Mouse (Mus musculus) kidney, postnatal 36 days (tissue): Measurements from ENCODE around the gene Tubgcp6.
A peak's percentile ranks its signal among the peaks of the same experiment; 100 is the strongest.

Experiments used
- DNase-seq, 2 experiments: peaks; one replicate each; pipeline ENCODE4 v3.0.0; 2021 to 2022; ENCODE audit warnings: mixed read lengths in 2 of 2

The Tubgcp6 gene

GRCm38 (mm10) chr15:89122649-89123366 is at the start of gene Tubgcp6:
TSS of gene Tubgcp6 (minus strand) at chr15:89123112.
- DNase-seq: peak; percentile 96 to 98

- DNase-seq: no peak
These were observed 49.5 kb upstream of the Tubgcp6 start for GRCm38 (mm10) chr15:89172276-89172935.

GRCm38 (mm10) chr15:89171526-89172051 is 48.7 kb upstream of the Tubgcp6 start:
- DNase-seq: no peak

- peak; percentile 80 to 83 for DNase-seq
These were observed 47.2 kb upstream of the Tubgcp6 start for GRCm38 (mm10) chr15:89170102-89170501.

- DNase-seq: peak; percentile 94 to 96
These were observed 46.5 kb upstream of the Tubgcp6 start for GRCm38 (mm10) chr15:89169431-89169830.

- no peak for DNase-seq
These were observed 46.0 kb upstream of the Tubgcp6 start for GRCm38 (mm10) chr15:89168922-89169321.

- DNase-seq: no peak
These were observed 42.6 kb upstream of the Tubgcp6 start for GRCm38 (mm10) chr15:89165478-89165877.

GRCm38 (mm10) chr15:89161397-89161796 is 38.5 kb upstream of the Tubgcp6 start:
- no peak for DNase-seq

- DNase-seq: no peak
These were observed 35.6 kb upstream of the Tubgcp6 start for GRCm38 (mm10) chr15:89158516-89158915.

- DNase-seq: peak; percentile 76 to 90
These were observed 35.0 kb upstream of the Tubgcp6 start for GRCm38 (mm10) chr15:89157954-89158353.

GRCm38 (mm10) chr15:89152312-89152711 is 29.4 kb upstream of the Tubgcp6 start:
- DNase-seq: no peak

GRCm38 (mm10) chr15:89150041-89150390 is 27.1 kb upstream of the Tubgcp6 start:
- DNase-seq: peak in 1 of 2 experiments; percentile 73

GRCm38 (mm10) chr15:89149271-89150040 is 26.5 kb upstream of the Tubgcp6 start, which contains the start of gene Mapk11:
TSS of gene Mapk11 (minus strand) at chr15:89149628.
- DNase-seq: peak; percentile 54 to 73

GRCm38 (mm10) chr15:89148496-89149270 is 25.8 kb upstream of the Tubgcp6 start:
- DNase-seq: no peak

GRCm38 (mm10) chr15:89147895-89148294 is 25.0 kb upstream of the Tubgcp6 start:
- DNase-seq: peak in 1 of 2 experiments; percentile 56

GRCm38 (mm10) chr15:89147456-89147855 is 24.5 kb upstream of the Tubgcp6 start:
- DNase-seq: no peak

GRCm38 (mm10) chr15:89147024-89147423 is 24.1 kb upstream of the Tubgcp6 start:
- peak; percentile 46 to 69 for DNase-seq

- DNase-seq: peak; percentile 46 to 75
These were observed 23.6 kb upstream of the Tubgcp6 start for GRCm38 (mm10) chr15:89146537-89146936.

- DNase-seq: no peak
These were observed 23.0 kb upstream of the Tubgcp6 start for GRCm38 (mm10) chr15:89145813-89146350.

GRCm38 (mm10) chr15:89144965-89145364 is 22.1 kb upstream of the Tubgcp6 start:
- DNase-seq: no peak

GRCm38 (mm10) chr15:89143134-89143533 is 20.2 kb upstream of the Tubgcp6 start:
- DNase-seq: no peak

- DNase-seq: peak in 1 of 2 experiments; percentile 56
These were observed 19.0 kb upstream of the Tubgcp6 start for GRCm38 (mm10) chr15:89141905-89142304.
